Mouse (Mus musculus): ENCODE data around the gene Slc5a2.

Slc5a2 gene

DNA sequence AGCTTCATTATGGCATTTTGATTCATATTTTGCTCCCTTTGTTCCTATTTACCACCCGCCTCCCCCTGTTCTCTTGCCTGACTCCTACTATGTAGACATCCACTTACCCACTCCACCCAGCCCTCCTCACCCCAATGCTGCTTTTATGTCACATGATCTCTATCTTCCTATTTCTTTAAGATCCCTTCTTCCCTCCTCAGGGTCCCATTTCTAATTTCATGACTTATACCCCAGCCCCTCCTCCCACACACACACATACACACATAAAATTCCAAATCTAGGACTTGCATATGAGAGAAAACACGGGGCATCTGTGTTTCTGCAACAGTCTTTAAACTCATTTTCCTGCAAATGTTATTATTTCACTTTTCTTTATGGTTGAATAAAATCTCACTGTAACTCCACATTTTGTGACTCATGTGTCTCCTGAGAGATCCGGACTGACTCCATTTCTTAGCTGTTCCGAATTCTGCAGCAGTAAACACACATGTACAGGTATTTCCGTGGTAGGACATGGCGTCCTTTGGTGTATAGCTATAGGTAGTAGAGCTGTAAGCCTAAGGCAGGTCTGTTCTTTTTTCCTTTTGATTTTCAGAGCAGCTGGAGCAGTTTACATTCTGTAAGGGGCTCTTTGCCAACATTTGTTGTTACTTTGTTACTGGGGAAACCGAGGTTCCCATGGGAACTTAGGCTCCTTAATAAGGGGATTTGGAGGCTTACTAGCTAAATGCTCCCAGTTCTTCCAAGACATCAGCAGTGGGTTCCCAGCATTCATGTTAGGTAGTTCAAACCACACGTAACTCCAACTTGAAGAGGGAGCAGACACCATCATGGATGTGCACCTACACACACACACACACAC, 33.3 kb downstream of the Slc5a2 start:
- no peak for DNase-seq (ENCODE audit: extremely low spot score)

DNA sequence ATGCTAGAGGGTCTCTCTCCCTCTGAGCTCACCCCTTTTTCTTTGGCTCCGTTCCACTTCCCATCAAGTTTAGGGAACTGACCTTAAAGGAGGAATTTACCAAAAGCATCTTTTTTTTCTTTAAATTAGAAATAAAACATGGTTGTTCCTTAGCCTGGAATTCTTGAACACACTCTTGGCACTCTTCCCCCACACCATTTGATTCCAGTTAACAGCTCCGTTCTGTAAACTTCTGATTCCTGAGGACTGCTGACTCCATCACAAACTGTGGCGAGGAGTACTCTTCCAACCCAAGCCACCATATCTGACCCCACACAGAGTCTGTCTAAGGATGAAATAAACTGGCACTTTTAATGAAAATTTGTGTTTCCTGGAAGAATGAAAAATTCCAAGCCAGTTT, 35.5 kb downstream of the Slc5a2 start:
- DNase-seq (ENCODE audit: extremely low spot score), result no peak

DNA sequence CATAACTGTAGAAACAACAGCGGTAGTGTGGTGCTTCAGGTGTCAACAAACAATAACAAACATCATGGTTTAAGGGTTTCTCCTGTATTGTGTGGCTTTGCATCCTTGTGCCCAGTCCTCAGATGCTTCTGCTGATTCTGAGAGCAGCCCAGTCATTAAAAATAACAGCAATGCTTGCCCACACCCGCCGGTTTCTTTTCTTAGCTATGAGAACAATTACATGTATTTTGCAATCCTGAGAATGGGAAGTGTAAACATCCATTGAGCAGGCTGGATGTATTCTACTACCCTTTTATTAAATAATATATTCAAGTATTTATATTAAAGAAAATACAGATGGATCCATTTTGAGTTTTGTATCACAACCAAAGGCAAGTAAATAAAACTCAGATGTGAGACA, 36.7 kb downstream of the Slc5a2 start:
- no peak for DNase-seq (ENCODE audit: extremely low spot score)

DNA sequence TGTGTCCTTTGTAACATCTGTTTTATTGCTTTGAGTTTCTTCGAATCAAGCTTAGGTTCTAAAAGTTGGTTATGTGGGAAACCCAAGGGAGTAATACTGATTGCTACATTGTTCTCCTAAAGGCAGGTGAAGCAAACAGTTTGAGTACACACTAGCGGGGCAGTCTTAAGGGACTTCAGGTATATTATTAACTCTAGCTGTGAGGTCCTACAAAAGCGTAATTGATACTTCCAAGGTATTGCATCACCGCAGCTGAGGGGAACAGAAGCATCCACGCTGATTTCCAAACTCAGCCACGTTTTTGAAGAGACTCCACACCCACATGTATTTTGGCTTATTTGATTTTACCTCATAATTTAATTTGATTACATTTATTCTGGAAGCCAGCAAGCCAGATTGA, 38.7 kb downstream of the Slc5a2 start:
- no peak for DNase-seq (ENCODE audit: extremely low spot score)

DNA sequence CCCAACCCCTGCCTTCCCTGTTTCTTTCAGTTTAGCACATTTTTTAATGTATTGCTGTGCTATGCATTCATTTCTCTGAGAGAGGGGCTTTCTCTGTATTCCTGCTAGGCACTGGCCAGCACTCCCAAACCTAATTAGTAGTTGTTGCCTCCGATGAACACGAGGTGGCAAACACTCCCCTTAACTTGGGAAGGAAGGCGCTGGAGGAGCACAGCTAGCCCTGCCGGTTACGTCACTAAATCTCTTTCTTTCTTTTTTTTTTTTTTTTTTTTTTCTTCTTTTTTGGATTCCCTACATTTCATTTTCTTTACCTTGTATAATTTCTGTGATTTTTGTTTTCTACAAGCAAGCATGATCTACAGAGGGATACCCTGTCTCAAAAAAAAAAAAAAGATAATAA, 39.5 kb downstream of the Slc5a2 start:
- DNase-seq (ENCODE audit: extremely low spot score), result no peak

DNA sequence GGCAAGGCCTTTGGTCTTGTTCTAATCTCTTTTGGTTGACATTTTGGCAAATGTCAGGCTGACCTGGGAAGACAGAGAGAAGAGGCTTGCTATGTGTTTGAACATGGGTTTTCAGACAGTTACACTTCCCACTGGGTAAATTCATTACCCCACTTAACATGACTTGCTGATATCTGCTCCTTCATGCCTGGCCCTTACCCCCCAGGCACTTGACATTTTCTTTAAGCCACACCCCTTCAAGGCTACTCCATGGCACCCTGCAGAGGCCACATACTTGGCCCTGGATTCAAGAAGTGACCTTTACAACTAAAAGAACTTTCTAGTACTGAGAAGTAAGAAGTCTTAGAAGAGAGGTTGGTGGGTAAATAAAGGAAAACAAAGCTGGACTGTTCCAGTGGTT, 42.4 kb downstream of the Slc5a2 start:
- DNase-seq (ENCODE audit: extremely low spot score), result no peak

DNA sequence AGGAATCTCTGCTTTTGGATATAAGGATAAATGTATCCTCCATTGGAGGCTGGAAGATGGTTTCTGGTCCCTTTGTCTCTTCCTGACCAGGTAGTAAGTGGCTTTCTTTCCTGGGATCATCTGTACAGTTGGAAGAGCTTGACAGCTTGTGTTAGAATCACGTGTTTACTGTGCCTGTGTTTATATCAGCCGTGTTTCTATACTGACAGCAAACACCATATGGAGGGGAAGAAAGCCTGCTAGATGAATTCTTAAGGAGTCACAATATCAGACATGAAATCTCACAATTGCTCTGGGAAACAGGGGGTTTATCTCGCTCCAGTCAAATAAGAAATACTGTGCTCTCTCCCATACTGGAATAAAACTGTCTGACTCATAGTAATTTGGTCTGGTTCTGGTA, 43.8 kb downstream of the Slc5a2 start:
- DNase-seq (ENCODE audit: extremely low spot score), result no peak

DNA sequence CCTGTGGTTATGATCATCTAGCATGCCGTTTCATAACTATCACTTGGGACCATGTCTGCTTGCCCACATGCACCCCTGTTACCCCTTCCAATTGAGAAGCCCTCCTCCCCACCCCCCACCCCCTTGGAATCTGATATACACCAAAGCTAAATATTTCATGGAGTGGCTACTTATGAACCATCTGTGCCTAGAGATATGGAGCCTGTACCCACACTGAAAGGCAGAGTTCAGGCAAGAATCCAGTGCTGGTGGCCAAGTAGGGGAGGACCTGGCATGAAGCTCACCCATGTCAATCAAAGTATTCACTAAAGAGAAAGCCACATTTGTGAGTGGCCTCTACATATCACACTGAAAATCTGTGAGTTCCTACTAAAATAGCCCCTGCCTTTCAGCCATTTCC, 44.3 kb downstream of the Slc5a2 start:
- no peak for DNase-seq (ENCODE audit: extremely low spot score)

DNA sequence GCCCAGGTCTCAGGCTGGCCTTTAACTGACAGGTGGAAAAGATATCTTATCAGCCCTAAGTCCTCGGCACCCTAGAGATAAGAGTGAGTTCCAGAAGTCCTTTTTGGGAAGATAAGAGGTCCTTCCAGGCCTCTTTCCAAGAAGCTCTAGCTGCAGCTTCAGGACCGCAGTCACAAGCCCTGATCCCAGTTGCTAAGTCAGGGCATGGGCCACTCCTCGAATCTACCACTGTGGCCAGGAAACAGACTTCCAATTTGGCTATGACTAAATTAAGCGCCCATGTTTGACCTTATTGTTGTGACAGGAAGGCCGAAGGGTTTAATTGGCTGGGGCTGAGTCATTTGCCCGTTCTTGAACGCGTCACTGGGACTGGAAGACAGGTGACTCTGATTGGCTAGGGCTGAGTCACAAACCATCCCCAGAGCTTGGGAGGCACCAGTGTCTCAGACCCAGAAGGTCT, 44.8 kb downstream of the Slc5a2 start:
- no peak for DNase-seq (ENCODE audit: extremely low spot score)

DNA sequence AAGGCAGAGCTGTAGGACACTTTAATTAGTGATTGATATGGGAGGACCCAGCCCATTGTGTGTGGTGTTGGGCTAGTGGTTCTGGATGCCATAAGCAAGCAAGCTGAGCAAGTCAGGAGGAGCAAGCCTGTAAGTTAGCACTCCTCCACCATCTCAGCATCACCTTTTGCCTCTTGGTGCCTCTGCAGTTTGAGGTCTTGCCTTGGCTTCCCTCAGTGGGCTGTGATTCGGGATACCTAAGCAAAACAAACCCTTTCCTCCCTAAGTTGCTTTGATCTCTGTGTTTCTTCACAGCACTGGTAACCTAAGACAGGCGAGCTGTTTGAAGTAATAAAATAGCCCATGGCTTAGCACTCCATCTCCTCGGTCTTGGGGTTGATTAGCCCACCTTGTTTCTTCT, 45.8 kb downstream of the Slc5a2 start:
- DNase-seq (ENCODE audit: extremely low spot score), result no peak

DNA sequence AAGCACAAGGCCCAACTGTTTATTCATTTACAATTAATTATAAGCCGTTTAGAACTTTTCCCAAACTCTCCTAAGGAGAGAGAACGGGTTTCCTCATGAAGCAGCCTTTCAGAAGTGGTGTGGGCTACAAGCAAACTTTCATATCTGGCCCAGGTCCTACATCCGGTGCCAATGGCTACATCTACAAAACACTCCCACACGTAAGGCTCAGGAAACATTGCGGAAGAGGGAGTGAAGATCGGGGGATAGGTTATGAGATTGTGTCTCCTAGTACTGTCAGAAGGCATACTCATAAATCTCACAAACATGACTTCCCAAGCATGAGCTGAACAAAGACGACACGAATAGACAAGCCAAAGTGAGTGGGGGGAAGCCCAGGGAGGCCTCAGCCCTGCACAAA, 46.4 kb downstream of the Slc5a2 start:
- DNase-seq (ENCODE audit: extremely low spot score), result no peak

DNA sequence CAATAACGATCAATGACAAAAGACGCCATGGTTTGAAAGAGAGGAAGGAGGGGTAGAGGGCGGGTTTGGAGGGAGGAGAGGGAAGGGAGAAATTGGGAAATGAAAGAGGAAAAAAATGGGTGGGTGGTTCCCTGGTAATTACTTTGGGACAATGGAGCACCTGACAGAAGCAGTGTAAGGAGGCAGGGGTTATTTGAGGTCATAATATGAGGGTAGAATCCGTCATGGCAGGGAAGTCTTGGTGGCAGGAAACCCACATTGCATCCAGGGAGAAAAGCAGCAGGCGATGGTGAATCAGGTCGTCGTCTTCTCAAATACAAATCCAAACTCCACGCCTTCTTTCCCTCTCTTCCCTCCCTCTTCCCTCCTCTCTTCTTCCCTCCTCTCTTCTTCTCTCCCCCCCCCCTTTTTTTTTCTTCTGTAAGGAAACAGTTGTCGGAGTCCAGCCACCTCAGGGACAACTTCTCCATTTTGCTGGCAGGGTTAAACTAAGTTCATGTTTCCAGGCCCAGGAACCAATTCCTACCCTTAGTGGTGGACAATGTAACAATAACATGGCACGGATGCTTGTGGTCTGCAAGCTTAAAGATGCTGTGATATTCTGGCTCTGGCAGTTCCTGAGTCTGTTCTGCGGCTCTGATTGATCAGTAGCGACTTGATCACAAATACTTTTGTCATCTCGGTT, 47.1 kb downstream of the Slc5a2 start:
- no peak for DNase-seq (ENCODE audit: extremely low spot score)

DNA sequence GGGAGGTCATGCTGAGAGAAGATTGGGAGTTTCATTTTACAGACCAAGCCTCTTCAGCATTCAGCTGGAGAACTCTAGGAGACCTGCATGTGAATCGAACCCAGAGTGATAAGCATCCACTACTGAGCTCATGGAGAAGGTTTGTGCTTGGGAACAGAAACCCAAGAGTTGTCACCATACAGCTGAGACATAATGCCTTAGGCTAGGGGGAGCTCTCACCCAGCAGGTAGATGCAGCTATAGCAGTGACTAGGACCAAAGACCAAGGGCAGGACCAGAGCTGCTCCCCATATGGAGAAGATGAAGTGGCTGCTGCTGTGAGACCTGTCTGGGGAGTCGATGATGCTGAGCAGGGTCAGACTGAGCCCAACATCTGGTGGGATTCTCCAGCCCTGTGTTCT, 48.1 kb downstream of the Slc5a2 start:
- DNase-seq (ENCODE audit: extremely low spot score), result no peak

DNA sequence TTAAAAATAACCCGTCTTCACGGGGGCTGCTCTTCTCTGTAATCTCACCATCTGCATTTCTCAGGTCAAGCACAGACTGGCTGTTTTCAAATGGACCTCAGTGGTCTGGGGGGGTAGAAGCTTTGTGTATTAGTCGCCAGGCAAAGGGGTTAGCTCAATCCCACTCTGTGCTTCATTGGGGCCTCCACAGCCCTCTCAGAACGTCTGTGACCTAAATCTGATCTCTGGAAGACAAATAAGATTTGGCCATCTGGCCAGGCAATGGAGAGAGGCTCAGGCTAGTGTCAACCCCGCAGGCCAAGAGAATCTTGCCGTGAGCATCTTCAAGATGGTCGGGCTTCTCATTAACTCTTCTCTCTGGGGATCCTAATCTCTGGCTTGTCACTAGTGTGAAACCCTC, 49.0 kb downstream of the Slc5a2 start:
- DNase-seq (ENCODE audit: extremely low spot score), result no peak

DNA sequence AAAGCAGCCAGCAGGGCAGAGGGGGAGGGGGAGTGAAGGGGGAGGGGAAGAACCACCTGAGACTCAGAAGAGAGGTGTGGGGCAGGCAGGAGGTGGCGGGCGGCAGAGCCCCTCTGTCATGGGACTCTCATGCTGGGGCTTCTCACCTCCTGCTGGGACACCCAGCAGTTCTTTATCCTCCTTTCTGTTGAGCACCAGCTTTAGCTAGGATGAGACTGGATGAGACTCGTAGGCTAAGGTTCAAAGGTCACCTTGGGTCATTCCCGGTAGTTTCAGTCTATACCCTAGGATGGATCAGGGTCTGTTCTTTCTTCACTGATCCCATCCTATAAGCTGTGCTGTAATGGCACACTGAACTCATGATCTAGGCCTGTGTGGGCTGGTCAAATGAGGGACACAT, 51.6 kb downstream of the Slc5a2 start:
- no peak for DNase-seq (ENCODE audit: extremely low spot score)

DNA sequence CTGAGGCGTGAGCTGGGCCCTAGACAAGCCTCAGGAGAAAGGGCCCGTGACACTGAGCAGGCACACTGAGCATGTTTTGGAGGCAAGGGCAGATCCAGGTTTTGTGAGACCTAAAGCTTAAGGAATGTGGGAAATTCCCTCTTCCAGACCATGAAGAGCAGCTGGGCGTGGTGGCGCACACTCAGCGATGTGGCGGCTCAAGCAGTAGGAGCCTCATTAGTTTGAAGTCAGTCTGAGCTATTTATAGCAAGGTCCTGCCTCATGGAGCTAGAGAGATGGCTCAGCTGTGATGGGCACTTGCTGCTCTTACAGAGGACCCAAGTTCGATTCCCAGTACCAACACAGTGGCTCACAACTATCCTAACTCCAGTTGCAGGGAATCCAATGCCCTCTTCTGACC, 53.7 kb downstream of the Slc5a2 start:
- no peak for DNase-seq (ENCODE audit: extremely low spot score)

DNA sequence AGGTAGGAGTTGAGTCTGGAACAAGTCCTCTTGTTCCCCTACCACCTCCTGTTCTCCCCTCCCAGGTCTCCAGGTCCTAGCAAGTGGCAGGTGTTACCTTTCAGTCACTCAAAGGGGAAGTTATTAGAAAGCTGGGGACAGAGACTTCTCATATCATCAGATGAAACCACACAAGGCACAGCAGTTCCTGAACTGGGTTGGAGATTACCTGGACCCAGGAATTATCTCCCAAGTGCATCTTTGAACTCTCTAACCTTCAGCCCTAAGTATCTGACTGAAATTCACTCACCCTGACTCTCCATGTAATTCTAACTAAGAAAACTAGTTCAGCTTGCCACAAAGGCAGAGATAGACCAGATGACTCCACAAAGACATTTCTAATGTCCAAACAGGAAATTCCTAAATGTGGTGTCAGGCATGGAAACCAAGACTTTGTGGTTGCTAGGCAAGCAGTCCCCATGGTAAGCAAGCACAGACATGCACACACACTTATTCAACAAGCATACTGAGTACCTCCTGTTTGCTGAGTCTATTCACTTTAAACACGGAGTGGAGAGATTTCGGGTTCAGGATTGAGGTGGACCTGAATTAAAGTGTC, 54.9 kb downstream of the Slc5a2 start:
- DNase-seq (ENCODE audit: extremely low spot score), result no peak

DNA sequence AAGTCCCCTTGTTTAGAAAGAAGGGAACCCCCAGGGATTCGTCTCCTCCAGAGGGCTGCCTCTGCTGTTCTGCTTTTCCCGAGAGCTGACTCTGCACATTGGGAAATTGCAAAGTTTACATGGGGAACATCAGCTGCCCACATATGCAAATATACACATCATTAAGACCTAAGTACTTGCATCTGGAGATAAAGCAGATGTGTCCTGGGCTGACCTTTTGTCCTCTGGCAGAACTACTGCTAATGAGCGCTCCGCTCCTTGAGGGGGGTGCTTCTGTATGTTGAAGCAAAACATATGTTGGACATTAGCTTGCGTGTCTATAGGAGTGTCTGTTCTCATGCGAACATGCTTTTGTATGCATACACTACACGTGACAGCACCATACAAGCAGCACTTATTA, 55.8 kb downstream of the Slc5a2 start:
- peak; percentile 15 for DNase-seq (ENCODE audit: extremely low spot score)

All from embryo, embryonic 9.5 days (tissue).